Comparison of ENCODE assay signal across 21 mouse cellular contexts in genomic region chr17:22049403-22049802, GRCm38 (mm10).
DNase-seq lines count a peak whose midpoint lies in the region; ATAC-seq and TF ChIP-seq lines count a peak whose summit lies in the region.
"Had no signal": no experiment of that assay in that cellular context is flagged by ENCODE, and none has a peak within 500 bp of the region (broad histone marks: within the 10 kb centered on the region; RNA-seq: fewer than 3 reads in every experiment).

No protein-coding gene starts in this region.

- H3K27me3 ChIP-seq in embryonic facial prominence, embryonic 12.5 days: no peaks in the 10 kb centered on the region
- no peaks in the 10 kb centered on the region for H3K27me3 ChIP-seq in embryonic facial prominence, embryonic 10.5 days (replicated peaks; ENCODE audit: low read depth, poor library complexity, severe bottlenecking)
- H3K27me3 ChIP-seq in limb, embryonic 12.5 days: no peaks in the 10 kb centered on the region
- no peaks in the 10 kb centered on the region for H3K27me3 ChIP-seq in limb, embryonic 10.5 days (ENCODE audit: low read depth, poor library complexity, severe bottlenecking)
- no peaks in the 10 kb centered on the region for H3K27me3 ChIP-seq in stomach, embryonic 15.5 days (replicated peaks)
- no peaks in the 10 kb centered on the region for H3K27me3 ChIP-seq in stomach, postnatal 0 days (ENCODE audit: control insufficient read depth, insufficient read depth, low read length)
- H3K27me3 ChIP-seq: Patski had no signal

- H3K4me1 ChIP-seq in embryonic facial prominence, embryonic 12.5 days: no peaks in the 10 kb centered on the region
- no peaks in the 10 kb centered on the region for H3K4me1 ChIP-seq in embryonic facial prominence, embryonic 10.5 days
- H3K4me1 ChIP-seq in limb, embryonic 12.5 days (replicated peaks): no peaks in the 10 kb centered on the region
- H3K4me1 ChIP-seq in limb, embryonic 10.5 days: no peaks in the 10 kb centered on the region
- no peaks in the 10 kb centered on the region for H3K4me1 ChIP-seq in stomach, embryonic 15.5 days
- no peaks in the 10 kb centered on the region for H3K4me1 ChIP-seq in stomach, postnatal 0 days (replicated peaks; ENCODE audit: control insufficient read depth, insufficient read depth)

- no peak overlapping the region for H3K9ac ChIP-seq in embryonic facial prominence, embryonic 12.5 days
- no peak overlapping the region for H3K9ac ChIP-seq in limb, embryonic 12.5 days (replicated peaks)
- H3K9ac ChIP-seq in stomach, embryonic 15.5 days: no peak overlapping the region
- H3K9ac ChIP-seq in stomach, postnatal 0 days (ENCODE audit: low read length): no peak overlapping the region

- 74% methylated on average over 2 of the region's 2 CpGs for WGBS in embryonic facial prominence, embryonic 12.5 days
- WGBS in embryonic facial prominence, embryonic 10.5 days: 65% methylated on average over 2 of the region's 2 CpGs
- 69% methylated on average over 2 of the region's 2 CpGs for WGBS in limb, embryonic 12.5 days
- 72% methylated on average over 2 of the region's 2 CpGs for WGBS in limb, embryonic 10.5 days
- WGBS in stomach, embryonic 15.5 days: 64% methylated on average over 2 of the region's 2 CpGs
- 58% methylated on average over 2 of the region's 2 CpGs for WGBS in stomach, postnatal 0 days

- peaks cover 14% of the 10 kb centered on the region; the same call in 1 of the 2 replicates for H3K9me3 ChIP-seq in embryonic facial prominence, embryonic 12.5 days
- H3K9me3 ChIP-seq in embryonic facial prominence, embryonic 10.5 days: peaks cover 32% of the 10 kb centered on the region
- peaks cover 15% of the 10 kb centered on the region for H3K9me3 ChIP-seq in limb, embryonic 12.5 days
- H3K9me3 ChIP-seq in limb, embryonic 10.5 days (replicated peaks): 0 out of 2 replicates have a peak, but pooled peaks cover 4% of the 10 kb centered on the region
- no peaks in the 10 kb centered on the region for H3K9me3 ChIP-seq in stomach, embryonic 15.5 days
- H3K9me3 ChIP-seq in stomach, postnatal 0 days (ENCODE audit: control insufficient read depth, low read length): no peaks in the 10 kb centered on the region
- H3K9me3 ChIP-seq: G1E had no signal

- no peak overlapping the region for H3K4me2 ChIP-seq in embryonic facial prominence, embryonic 12.5 days (replicated peaks)
- H3K4me2 ChIP-seq in limb, embryonic 12.5 days: no peak overlapping the region
- H3K4me2 ChIP-seq in stomach, embryonic 15.5 days: no peak overlapping the region
- H3K4me2 ChIP-seq in stomach, postnatal 0 days (replicated peaks; ENCODE audit: low read depth): no peak overlapping the region

- ATAC-seq in embryonic facial prominence, embryonic 12.5 days (ENCODE audit: insufficient number of reproducible peaks, insufficient read depth, low FRiP score, low TSS enrichment): 0 out of 2 replicates have a peak, but pooled peaks have one; percentile 28
- ATAC-seq in limb, embryonic 12.5 days (ENCODE audit: insufficient number of reproducible peaks, insufficient read depth, low FRiP score, low TSS enrichment, low read depth): 0 out of 2 replicates have a peak, but pooled peaks have one; percentile 56
- 0 out of 2 replicates have a peak, but pooled peaks have one; percentile 31 for ATAC-seq in stomach, embryonic 15.5 days (ENCODE audit: insufficient read depth, low FRiP score, low read depth)
- ATAC-seq in stomach, postnatal 0 days (ENCODE audit: low FRiP score, low TSS enrichment): no peak
- ATAC-seq: activated CD4-positive, CD25-positive, alpha-beta regulatory T cell, adult 4 months; CD4-positive, CD25-positive, alpha-beta regulatory T cell, adult 4 months had no signal

- no peak for DNase-seq in embryonic facial prominence, embryonic 10.5 days (ENCODE audit: low spot score)
- peak; percentile 79 for DNase-seq in heart, adult 11 months
- DNase-seq in heart, adult 8-10 months (ENCODE audit: low spot score): no peak
- no peak for DNase-seq in limb, embryonic 10.5 days (ENCODE audit: low spot score)
- DNase-seq in stomach, postnatal 0 days (ENCODE audit: low spot score): no peak
- DNase-seq: adrenal gland, adult 2 months; adrenal gland, adult 8-10 months; adrenal gland, postnatal 10 days; adrenal gland, postnatal 14 days; adrenal gland, postnatal 25 days; adrenal gland, postnatal 36 days; B cell, adult 2 months; cerebellum, adult 11 months; cerebellum, adult 11-12 months had no signal

- no peak overlapping the region for H3K27ac ChIP-seq in embryonic facial prominence, embryonic 12.5 days
- H3K27ac ChIP-seq in embryonic facial prominence, embryonic 10.5 days (replicated peaks): no peak overlapping the region
- no peak overlapping the region for H3K27ac ChIP-seq in limb, embryonic 12.5 days
- no peak overlapping the region for H3K27ac ChIP-seq in limb, embryonic 10.5 days
- H3K27ac ChIP-seq in stomach, embryonic 15.5 days: no peak overlapping the region
- H3K27ac ChIP-seq in stomach, postnatal 0 days (replicated peaks): no peak overlapping the region

- H3K36me3 ChIP-seq in embryonic facial prominence, embryonic 12.5 days: no peaks in the 10 kb centered on the region
- H3K36me3 ChIP-seq in embryonic facial prominence, embryonic 10.5 days (replicated peaks): no peaks in the 10 kb centered on the region
- no peaks in the 10 kb centered on the region for H3K36me3 ChIP-seq in limb, embryonic 12.5 days
- H3K36me3 ChIP-seq in limb, embryonic 10.5 days: no peaks in the 10 kb centered on the region
- H3K36me3 ChIP-seq in stomach, embryonic 15.5 days: no peaks in the 10 kb centered on the region
- no peaks in the 10 kb centered on the region for H3K36me3 ChIP-seq in stomach, postnatal 0 days (ENCODE audit: control insufficient read depth, insufficient read depth, low read length)
- H3K36me3 ChIP-seq: G1E had no signal

- H3K4me3 ChIP-seq in embryonic facial prominence, embryonic 12.5 days: no peak overlapping the region
- H3K4me3 ChIP-seq in embryonic facial prominence, embryonic 10.5 days: no peak overlapping the region
- H3K4me3 ChIP-seq in limb, embryonic 12.5 days (replicated peaks): no peak overlapping the region
- H3K4me3 ChIP-seq in limb, embryonic 10.5 days: no peak overlapping the region
- H3K4me3 ChIP-seq in stomach, embryonic 15.5 days (replicated peaks): no peak overlapping the region
- no peak overlapping the region for H3K4me3 ChIP-seq in stomach, postnatal 0 days (ENCODE audit: low read depth, low read length)

- no peak for TF ChIP-seq EP300 in stomach, postnatal 0 days (optimal IDR thresholded peaks at IDR 0.05)

- TF ChIP-seq CTCF in stomach, postnatal 0 days (IDR thresholded peaks at IDR 0.05; ENCODE audit: low read depth): no peak
